Mouse (Mus musculus): ENCODE data around the gene Gramd4. TPM values are rescaled to one million over a fixed set of nuclear protein-coding genes. Genes with fewer than 3 reads are reported as not detected.
"Not testable (repeated sequence)": the region's sequence is repeated elsewhere in the genome, so short reads cannot be mapped to it uniquely, and the experiment has no call there.

Gramd4 gene
- polyA plus RNA-seq, 1 experiment from 2014 or later, result 33.4 TPM

GRCm38 (mm10) chr15:86053890-86054536, 3.5 kb upstream of the Gramd4 start:
- no peak overlapping the region for H3K27ac ChIP-seq
- WGBS, result 30% methylated on average over 2 of the region's 2 CpGs
- ATAC-seq (ENCODE audit: low FRiP score), result peak; percentile 10; the same call in 1 of the 2 replicates

GRCm38 (mm10) chr15:86054861-86055260, 2.6 kb upstream of the Gramd4 start:
- Histone ChIP-seq H3K27me3 (0 out of 2 replicates have a peak, but pooled peaks cover 20% of the 10 kb centered on the region), H3K4me1 (peaks cover 23% of the 10 kb centered on the region)
- not testable (repeated sequence) for H3K4me3 ChIP-seq (replicated peaks); H3K9ac ChIP-seq; H3K4me2 ChIP-seq; ATAC-seq (ENCODE audit: low FRiP score); H3K27ac ChIP-seq; H3K9me3 ChIP-seq; H3K36me3 ChIP-seq (replicated peaks)
- 75% methylated on average over 3 of the region's 3 CpGs for WGBS

More at GRCm38 (mm10) chr15:86053890-86054536, 3.5 kb upstream of the Gramd4 start:
- 0 out of 2 replicates have a peak, but pooled peaks cover 20% of the 10 kb centered on the region for H3K27me3 ChIP-seq
- no peaks in the 10 kb centered on the region for H3K9me3 ChIP-seq
- no peaks in the 10 kb centered on the region for H3K36me3 ChIP-seq (replicated peaks)
- no peak overlapping the region for H3K4me3 ChIP-seq (replicated peaks)
- no peak overlapping the region for H3K9ac ChIP-seq
- no peak overlapping the region for H3K4me2 ChIP-seq
- peaks cover 16% of the 10 kb centered on the region; the same call in 1 of the 2 replicates for H3K4me1 ChIP-seq

- Histone ChIP-seq H3K9me3 (no peaks in the 10 kb centered on the region), H3K4me1 (peaks cover 37% of the 10 kb centered on the region), H3K4me2 (no peak overlapping the region), H3K27me3 (0 out of 2 replicates have a peak, but pooled peaks cover 20% of the 10 kb centered on the region), H3K36me3 (replicated peaks) (no peaks in the 10 kb centered on the region), H3K27ac (no peak overlapping the region), H3K9ac (no peak overlapping the region), H3K4me3 (replicated peaks) (no peak overlapping the region)
- WGBS, result 84% methylated on average over 5 of the region's 5 CpGs
- ATAC-seq (ENCODE audit: low FRiP score), result no peak
Measured at GRCm38 (mm10) chr15:86056221-86056760, 1.2 kb upstream of the Gramd4 start.

GRCm38 (mm10) chr15:86057908-86058307, 413 bp downstream of the Gramd4 start:
- H3K9ac ChIP-seq, result peak overlapping the region; percentile 95
- H3K4me3 ChIP-seq (replicated peaks), result peak overlapping the region; percentile 89
- 15% methylated on average over 7 of the region's 7 CpGs for WGBS
- H3K4me1 ChIP-seq, result peaks cover 44% of the 10 kb centered on the region
- peak overlapping the region; percentile 84 for H3K4me2 ChIP-seq
- 0 out of 2 replicates have a peak, but pooled peaks cover 20% of the 10 kb centered on the region for H3K27me3 ChIP-seq
- ATAC-seq (ENCODE audit: low FRiP score), result peak; percentile 51
- H3K27ac ChIP-seq, result peak overlapping the region; percentile 84; the same call in 1 of the 2 replicates
- no peaks in the 10 kb centered on the region for H3K9me3 ChIP-seq
- H3K36me3 ChIP-seq (replicated peaks), result no peaks in the 10 kb centered on the region

GRCm38 (mm10) chr15:86058394-86058915, 960 bp downstream of the Gramd4 start:
- Histone ChIP-seq H3K36me3 (replicated peaks) (no peaks in the 10 kb centered on the region), H3K4me3 (replicated peaks) (peak overlapping the region; percentile 89), H3K9ac (peak overlapping the region; percentile 95), H3K4me2 (peak overlapping the region; percentile 84), H3K27me3 (0 out of 2 replicates have a peak, but pooled peaks cover 20% of the 10 kb centered on the region), H3K4me1 (peaks cover 44% of the 10 kb centered on the region), H3K27ac (peak overlapping the region; percentile 84), H3K9me3 (no peaks in the 10 kb centered on the region)
- WGBS, result 1% methylated on average over 39 of the region's 70 CpGs
- peak; percentile 85 for ATAC-seq (ENCODE audit: low FRiP score)

- 2% methylated on average over 49 of the region's 49 CpGs for WGBS
- no peaks in the 10 kb centered on the region for H3K36me3 ChIP-seq (replicated peaks)
- peak overlapping the region; percentile 95 for H3K9ac ChIP-seq
- peak overlapping the region; percentile 84 for H3K4me2 ChIP-seq
- H3K9me3 ChIP-seq, result no peaks in the 10 kb centered on the region
- H3K4me3 ChIP-seq (replicated peaks), result peak overlapping the region; percentile 89
- H3K4me1 ChIP-seq, result peaks cover 42% of the 10 kb centered on the region
- ATAC-seq (ENCODE audit: low FRiP score), result peak; percentile 68; the same call in 1 of the 2 replicates
- peak overlapping the region; percentile 84 for H3K27ac ChIP-seq
- 0 out of 2 replicates have a peak, but pooled peaks cover 20% of the 10 kb centered on the region for H3K27me3 ChIP-seq
Measured at GRCm38 (mm10) chr15:86058931-86059834, 1.7 kb downstream of the Gramd4 start.

- no peak for ATAC-seq (ENCODE audit: low FRiP score)
- peak overlapping the region; percentile 95 for H3K9ac ChIP-seq
Measured at GRCm38 (mm10) chr15:86059835-86060380, 2.4 kb downstream of the Gramd4 start.

GRCm38 (mm10) chr15:86060581-86060980, 3.1 kb downstream of the Gramd4 start:
- Histone ChIP-seq H3K4me2 (peak overlapping the region; percentile 84), H3K27me3 (0 out of 2 replicates have a peak, but pooled peaks cover 17% of the 10 kb centered on the region), H3K4me3 (replicated peaks) (peak overlapping the region; percentile 89; the same call in 1 of the 2 replicates), H3K27ac (0 out of 2 replicates have a peak overlapping the region, but pooled peaks have one; percentile 53), H3K9ac (no peak overlapping the region), H3K9me3 (no peaks in the 10 kb centered on the region), H3K4me1 (peaks cover 42% of the 10 kb centered on the region), H3K36me3 (replicated peaks) (no peaks in the 10 kb centered on the region)
- whole genome bisulfite sequencing, result 88% methylated on average over 12 of the region's 12 CpGs
- no peak for ATAC-seq (ENCODE audit: low FRiP score)

More at GRCm38 (mm10) chr15:86059835-86060380, 2.4 kb downstream of the Gramd4 start:
- Histone ChIP-seq H3K4me1 (peaks cover 42% of the 10 kb centered on the region), H3K36me3 (replicated peaks) (no peaks in the 10 kb centered on the region), H3K27ac (0 out of 2 replicates have a peak overlapping the region, but pooled peaks have one; percentile 53), H3K4me2 (peak overlapping the region; percentile 84), H3K27me3 (0 out of 2 replicates have a peak, but pooled peaks cover 20% of the 10 kb centered on the region), H3K4me3 (replicated peaks) (peak overlapping the region; percentile 89), H3K9me3 (no peaks in the 10 kb centered on the region)
- 78% methylated on average over 7 of the region's 7 CpGs for WGBS

GRCm38 (mm10) chr15:86061221-86061620, 3.7 kb downstream of the Gramd4 start:
- H3K4me1 ChIP-seq, result peaks cover 42% of the 10 kb centered on the region
- 0 out of 2 replicates have a peak, but pooled peaks cover 12% of the 10 kb centered on the region for H3K27me3 ChIP-seq
- 0 out of 2 replicates have a peak overlapping the region, but pooled peaks have one; percentile 5 for H3K4me3 ChIP-seq (replicated peaks)
- H3K9ac ChIP-seq, result no peak overlapping the region
- no peak overlapping the region for H3K27ac ChIP-seq
- WGBS, result 88% methylated on average over 7 of the region's 7 CpGs
- H3K36me3 ChIP-seq (replicated peaks), result no peaks in the 10 kb centered on the region
- no peak for ATAC-seq (ENCODE audit: low FRiP score)
- H3K4me2 ChIP-seq, result peak overlapping the region; percentile 84
- H3K9me3 ChIP-seq, result 0 out of 2 replicates have a peak, but pooled peaks cover 4% of the 10 kb centered on the region

- ATAC-seq (ENCODE audit: low FRiP score), result no peak
- H3K9me3 ChIP-seq, result 0 out of 2 replicates have a peak, but pooled peaks cover 4% of the 10 kb centered on the region
- H3K27me3 ChIP-seq, result 0 out of 2 replicates have a peak, but pooled peaks cover 5% of the 10 kb centered on the region
- H3K4me2 ChIP-seq, result peak overlapping the region; percentile 84; the same call in 1 of the 2 replicates
- WGBS, result 68% methylated on average over 6 of the region's 6 CpGs
- no peak overlapping the region for H3K27ac ChIP-seq
- no peaks in the 10 kb centered on the region for H3K36me3 ChIP-seq (replicated peaks)
- H3K9ac ChIP-seq, result peak overlapping the region; percentile 33; the same call in 1 of the 2 replicates
- H3K4me1 ChIP-seq, result peaks cover 43% of the 10 kb centered on the region
- no peak overlapping the region for H3K4me3 ChIP-seq (replicated peaks)
Measured at GRCm38 (mm10) chr15:86061848-86062481, 4.5 kb downstream of the Gramd4 start.
